Mouse (Mus musculus) limb, embryonic 14.5 days (tissue): ENCODE measurements around the gene Prkg2. TPM values are rescaled to one million over a fixed set of nuclear protein-coding genes. Genes with fewer than 3 reads are reported as not detected.

ENCODE experiments used
- ATAC-seq: fragments of 200-750 bp; cut with Nextera tagmentation; 2 replicates; pipeline ENCODE4 v1.8.0; 2017; ENCODE audit warnings: low read depth, moderate number of reproducible peaks, moderate TSS enrichment; ENCODE audit not compliant: low FRiP score
- DNase-seq: peaks from one replicate; pipeline ENCODE4 v3.0.0-alpha.2; 2015; ENCODE audit warnings: low spot score
- H3K27ac ChIP-seq: fragments of 300-500 bp; sonication (generic); replicated peaks from 2 replicates; pipeline ENCODE4 v1.5.1; 2014; ENCODE audit warnings: low read depth, mild to moderate bottlenecking, low read length, moderate library complexity, mixed read lengths
- H3K27me3 ChIP-seq: fragments of 300-500 bp; sonication (generic); 2 replicates; pipeline ENCODE4 v1.6.1; 2014; ENCODE audit warnings: low read length, mixed read lengths; ENCODE audit not compliant: control insufficient read depth, insufficient read depth
- H3K36me3 ChIP-seq: fragments of 300-500 bp; sonication (generic); 2 replicates; pipeline ENCODE4 v1.6.1; 2014; ENCODE audit warnings: mild to moderate bottlenecking, low read length, moderate library complexity, mixed read lengths; ENCODE audit not compliant: control insufficient read depth, insufficient read depth
- H3K4me1 ChIP-seq: fragments of 300-500 bp; sonication (generic); 2 replicates; pipeline ENCODE4 v1.6.1; 2014; ENCODE audit warnings: antibody characterized with exemption, low read length, mixed read lengths; ENCODE audit not compliant: control insufficient read depth, insufficient read depth
- H3K4me2 ChIP-seq: fragments of 300-500 bp; sonication (generic); replicated peaks from 2 replicates; pipeline ENCODE4 v1.6.1; 2014; ENCODE audit warnings: low read depth, mild to moderate bottlenecking, low read length, moderate library complexity; ENCODE audit not compliant: severe bottlenecking
- H3K4me3 ChIP-seq: fragments of 300-500 bp; sonication (generic); replicated peaks from 2 replicates; pipeline ENCODE4 v1.5.1; 2014; ENCODE audit warnings: low read length
- H3K9ac ChIP-seq: fragments of 300-500 bp; sonication (generic); 2 replicates; pipeline ENCODE4 v1.6.1; 2014; ENCODE audit warnings: mild to moderate bottlenecking, low read depth, low read length, moderate library complexity; ENCODE audit not compliant: severe bottlenecking
- H3K9me3 ChIP-seq: fragments of 300-500 bp; sonication (generic); 2 replicates; pipeline ENCODE4 v1.6.1; 2016; ENCODE audit warnings: low read length; ENCODE audit not compliant: control insufficient read depth
- POLR2A ChIP-seq: fragments of 200-500 bp; IDR thresholded peaks from 2 replicates; pipeline ENCODE4 v1.8.0; 2012; ENCODE audit warnings: inconsistent platforms, mild to moderate bottlenecking, moderate library complexity, borderline replicate concordance; ENCODE audit not compliant: insufficient read depth, insufficient read length; ENCODE audit errors: extremely low read depth
- WGBS: fragments of 180-500 bp; shearing (Covaris S2); extraction: QIAGEN DNeasy Blood & Tissue Kit; methylation state at CpG from one replicate; pipeline ENCODE4 v1.1.7; 2014; 5-methylcytosine and 5-hydroxymethylcytosine counted together
- polyA plus RNA-seq, 2 experiments: library from polyadenylated mRNA; depleted of rRNA in 1 of 2; stranded (reverse) in 1 of 2; unstranded in 1 of 2; fragments of >200 nt; fragmentation: Nextera tagmentation in 1 of 2; extraction: Ambion mirVana in 1 of 2; gene quantifications; 2 replicates each; pipeline versions ENCODE4 v1.2.1 to v1.2.3; 2012 to 2014

Prkg2 gene
- polyA plus RNA-seq (2012; rRNA removed) (2.8 and 2.9 TPM in 2 replicates), polyA plus RNA-seq (2014; fragmentation: Nextera tagmentation; extraction: Ambion mirVana) (3.4 and 4.0 TPM in 2 replicates)

DNA sequence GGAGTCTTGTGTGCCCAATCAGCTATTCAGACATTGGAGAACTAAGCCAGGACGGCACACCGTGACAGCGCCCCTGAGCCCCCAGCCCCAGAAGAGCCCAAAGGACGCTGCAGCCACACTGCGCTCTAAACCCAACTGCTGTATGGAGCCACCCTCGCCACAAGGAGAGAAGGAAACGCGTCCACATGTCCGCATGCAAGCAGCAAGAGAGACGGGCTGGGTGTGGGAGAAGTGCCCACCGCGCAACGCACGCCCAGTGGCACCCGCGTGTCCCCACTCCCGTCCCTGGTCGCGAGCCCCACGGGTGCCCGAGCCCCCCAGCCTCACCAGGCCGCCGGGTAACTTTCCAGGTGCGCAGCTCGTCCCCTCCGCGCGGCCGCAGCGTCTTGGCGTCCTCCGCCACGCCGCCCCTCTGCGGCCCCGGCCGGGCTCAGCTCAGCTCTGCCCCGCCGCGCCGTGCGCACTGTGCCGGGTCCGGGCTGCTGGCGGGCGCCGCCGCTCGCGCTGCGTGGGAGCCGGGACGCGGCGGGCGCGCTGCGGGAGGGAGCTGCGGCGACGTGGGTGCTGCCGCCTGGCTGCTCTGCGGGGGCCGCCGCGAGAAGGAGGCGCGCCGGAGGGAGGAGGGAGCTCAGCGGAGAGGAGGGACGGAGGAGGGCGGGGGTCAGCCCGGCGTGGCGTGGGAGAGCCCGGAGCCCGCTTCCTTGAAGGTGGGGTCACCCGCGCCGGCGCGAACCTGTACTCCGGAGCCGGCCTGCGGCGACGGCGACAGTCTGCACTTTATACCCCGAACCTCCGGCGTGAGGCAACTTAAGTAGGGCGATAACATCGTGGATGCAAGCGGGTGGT is at the start of gene Prkg2:
TSS of gene Prkg2 (minus strand) at position 756 of the 846 bp plus-strand sequence.
- DNase-seq (peak; percentile 5), ATAC-seq (peak; percentile 64)
- peak within 1 kb of the TSS; percentile 70 for H3K9ac ChIP-seq
- H3K27ac ChIP-seq, result peak within 1 kb of the TSS; percentile 28; the same call in 1 of the 2 replicates
- no peaks in the 10 kb centered on the region for H3K36me3 ChIP-seq
- TF ChIP-seq POLR2A, result no peak
- peak within 1 kb of the TSS; percentile 96 for H3K4me2 ChIP-seq
- no peaks in the 10 kb centered on the region for H3K9me3 ChIP-seq
- 1% methylated on average over 80 of the region's 94 CpGs for WGBS
- H3K4me1 ChIP-seq, result no peaks in the 10 kb centered on the region
- peaks cover 11% of the 10 kb centered on the region; the same call in 1 of the 2 replicates for H3K27me3 ChIP-seq
- peak within 1 kb of the TSS; percentile 60 for H3K4me3 ChIP-seq

DNA sequence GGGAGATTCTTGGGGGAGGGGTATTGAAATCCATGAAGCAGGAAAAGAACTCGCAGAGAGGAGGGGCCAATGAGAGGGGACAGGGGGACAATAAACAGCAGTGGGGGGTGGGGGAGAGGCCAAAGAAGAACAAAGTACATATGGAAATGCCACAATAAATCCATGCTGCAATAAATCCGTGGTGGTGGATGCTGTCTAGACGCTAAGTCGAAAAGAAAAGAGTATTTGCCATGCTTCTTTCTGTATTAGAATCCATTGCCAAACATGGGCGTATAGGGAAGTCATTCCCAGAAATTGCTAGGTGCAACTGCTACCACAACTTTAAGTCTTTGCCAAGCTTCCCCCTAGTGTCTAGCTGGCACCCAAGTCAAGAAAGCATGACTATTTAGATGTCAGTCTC is 46.8 kb upstream of the Prkg2 start:
- H3K4me1 ChIP-seq, result no peaks in the 10 kb centered on the region
- no peaks in the 10 kb centered on the region for H3K27me3 ChIP-seq
- H3K27ac ChIP-seq, result no peak overlapping the region
- ATAC-seq (no peak), DNase-seq (no peak)
- no peak overlapping the region for H3K4me2 ChIP-seq
- no peak overlapping the region for H3K4me3 ChIP-seq
- no peaks in the 10 kb centered on the region for H3K9me3 ChIP-seq
- no peak for TF ChIP-seq POLR2A
- H3K36me3 ChIP-seq, result no peaks in the 10 kb centered on the region
- H3K9ac ChIP-seq, result no peak overlapping the region
- 16% methylated on average over 5 of the region's 5 CpGs for WGBS

DNA sequence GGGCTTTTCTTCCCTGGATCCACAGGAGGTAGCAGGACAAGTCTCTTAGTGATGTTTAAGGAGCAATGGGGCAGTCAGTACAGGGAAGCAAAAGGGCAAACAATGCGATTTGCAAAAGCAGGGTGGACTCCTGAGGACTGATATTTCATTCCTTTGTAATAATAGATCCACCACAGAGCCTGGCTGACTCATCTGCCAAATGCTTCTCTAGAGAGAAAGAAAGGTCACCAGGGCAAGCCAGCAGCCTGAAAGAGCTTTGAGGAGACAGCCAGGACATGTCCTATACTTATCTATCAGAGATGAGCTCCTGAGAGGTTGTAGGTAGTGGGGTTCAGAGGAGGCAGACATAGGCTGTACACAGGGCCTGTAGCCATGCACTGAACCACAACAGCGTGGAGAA is 41.2 kb upstream of the Prkg2 start:
- DNase-seq (no peak), ATAC-seq (no peak)
- no peaks in the 10 kb centered on the region for H3K4me1 ChIP-seq
- no peak overlapping the region for H3K9ac ChIP-seq
- no peaks in the 10 kb centered on the region for H3K9me3 ChIP-seq
- H3K27ac ChIP-seq, result no peak overlapping the region
- no peaks in the 10 kb centered on the region for H3K27me3 ChIP-seq
- no peak overlapping the region for H3K4me2 ChIP-seq
- 65% methylated on average over 2 of the region's 2 CpGs for WGBS
- no peaks in the 10 kb centered on the region for H3K36me3 ChIP-seq
- H3K4me3 ChIP-seq, result no peak overlapping the region
- no peak for TF ChIP-seq POLR2A

DNA sequence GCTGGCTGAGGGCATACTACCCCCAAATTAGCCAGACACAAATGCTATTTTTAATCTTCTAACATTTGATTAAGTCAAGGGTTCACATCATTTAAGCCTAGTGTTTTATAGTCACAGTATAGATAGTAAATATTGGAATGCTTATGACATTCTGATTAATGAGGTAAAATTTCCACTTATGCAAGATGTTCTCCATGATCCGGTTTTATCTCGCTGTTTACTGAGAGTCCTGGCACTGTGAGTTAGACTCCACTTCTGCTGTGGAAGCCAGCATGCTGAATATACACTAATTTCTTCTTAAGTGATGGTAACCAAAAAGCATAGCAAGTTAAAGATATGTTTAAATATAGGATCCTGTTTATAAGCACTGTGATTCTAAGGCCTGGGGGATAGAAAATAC is 31.2 kb upstream of the Prkg2 start:
- H3K9ac ChIP-seq, result no peak overlapping the region
- no peaks in the 10 kb centered on the region for H3K9me3 ChIP-seq
- DNase-seq, result no peak
- H3K4me2 ChIP-seq, result no peak overlapping the region
- WGBS, result 92% methylated on average over 2 of the region's 2 CpGs
- no peaks in the 10 kb centered on the region for H3K36me3 ChIP-seq
- no peak overlapping the region for H3K4me3 ChIP-seq
- no peak for TF ChIP-seq POLR2A
- H3K4me1 ChIP-seq, result no peaks in the 10 kb centered on the region
- no peak overlapping the region for H3K27ac ChIP-seq
- no peaks in the 10 kb centered on the region for H3K27me3 ChIP-seq
- no peak for ATAC-seq

DNA sequence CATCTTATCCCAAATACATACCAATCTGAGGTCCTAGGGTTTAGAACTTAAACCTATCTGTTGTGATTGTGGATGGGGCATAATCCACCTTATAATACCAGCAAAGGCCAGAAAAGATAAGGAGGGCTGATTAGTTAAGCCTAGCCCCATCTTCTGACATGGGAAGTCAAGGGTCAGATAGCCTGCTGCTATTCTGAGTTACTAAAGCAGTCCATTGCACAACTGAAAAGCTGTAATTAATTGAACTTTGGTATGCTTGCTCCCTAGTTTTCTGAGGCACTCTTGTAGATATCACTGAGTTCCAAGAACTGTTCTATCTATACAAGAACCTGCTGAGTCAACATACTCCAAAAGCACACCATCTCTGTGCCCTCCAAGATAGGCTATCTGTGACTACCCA is 25.4 kb upstream of the Prkg2 start:
- no peaks in the 10 kb centered on the region for H3K27me3 ChIP-seq
- no peaks in the 10 kb centered on the region for H3K36me3 ChIP-seq
- H3K27ac ChIP-seq, result no peak overlapping the region
- no peak overlapping the region for H3K9ac ChIP-seq
- H3K9me3 ChIP-seq, result no peaks in the 10 kb centered on the region
- TF ChIP-seq POLR2A, result no peak
- H3K4me2 ChIP-seq, result no peak overlapping the region
- H3K4me3 ChIP-seq, result no peak overlapping the region
- no peaks in the 10 kb centered on the region for H3K4me1 ChIP-seq
- ATAC-seq (no peak), DNase-seq (no peak)
